Mouse (Mus musculus): ENCODE measurements around the gene Rps16.

DNA sequence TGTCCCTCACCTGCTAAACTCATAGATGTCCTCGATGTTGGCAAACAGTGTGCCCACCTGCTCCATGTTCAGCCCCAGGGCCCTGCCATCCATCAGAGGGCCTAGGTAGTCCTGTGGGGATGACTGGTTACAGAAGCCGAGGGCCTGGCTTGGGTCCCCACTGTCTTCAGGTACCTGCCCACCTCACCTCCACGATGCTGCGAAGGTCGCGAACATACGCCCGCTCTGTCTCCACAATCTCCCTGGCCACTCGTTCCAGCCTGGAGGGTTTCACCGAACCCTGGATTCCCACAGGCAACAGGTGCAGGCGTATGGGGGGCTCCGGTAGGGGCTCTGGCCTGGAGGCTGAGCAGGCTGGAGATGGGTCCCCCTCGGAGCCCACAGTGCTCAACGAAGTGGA, 19.6 kb downstream of the Rps16 start:
- no peak for TF ChIP-seq POLR2A (IDR thresholded peaks at IDR 0.05; ENCODE audit: insufficient read depth, low read depth, low read length)
- TF ChIP-seq EP300 (IDR thresholded peaks at IDR 0.05; ENCODE audit: insufficient read depth, low read depth, low read length), result no peak

Measured in heart, adult 2 months (tissue).